Mouse (Mus musculus): ENCODE results near the gene Tcf23. TPM values are rescaled to one million over a fixed set of nuclear protein-coding genes. Genes with fewer than 3 reads are reported as not detected.

Gene Tcf23
- polyA plus RNA-seq, 1 experiment from 2014 or later, result not detected

GRCm38 (mm10) chr5:30969440-30969839 lies 978 bp downstream of the Tcf23 start:
- no peak overlapping the region for H3K27ac ChIP-seq (replicated peaks)
- H3K36me3 ChIP-seq, result no peaks in the 10 kb centered on the region
- H3K9ac ChIP-seq (replicated peaks), result no peak overlapping the region
- no peak overlapping the region for H3K4me2 ChIP-seq (replicated peaks)
- no peak overlapping the region for H3K4me3 ChIP-seq
- no peak for ATAC-seq (replicated peaks)
- WGBS, result 76% methylated on average over 2 of the region's 2 CpGs
- no peaks in the 10 kb centered on the region for H3K9me3 ChIP-seq
- no peaks in the 10 kb centered on the region for H3K27me3 ChIP-seq
- no peaks in the 10 kb centered on the region for H3K4me1 ChIP-seq

GRCm38 (mm10) chr5:30974870-30975656 lies 6.6 kb downstream of the Tcf23 start:
- no peaks in the 10 kb centered on the region for H3K4me1 ChIP-seq
- ATAC-seq (replicated peaks), result no peak
- no peak overlapping the region for H3K27ac ChIP-seq (replicated peaks)
- no peak overlapping the region for H3K4me2 ChIP-seq (replicated peaks)
- H3K27me3 ChIP-seq, result no peaks in the 10 kb centered on the region
- H3K9ac ChIP-seq (replicated peaks), result no peak overlapping the region
- WGBS, result 73% methylated on average over 9 of the region's 9 CpGs
- H3K36me3 ChIP-seq, result no peaks in the 10 kb centered on the region
- H3K4me3 ChIP-seq, result no peak overlapping the region
- H3K9me3 ChIP-seq, result no peaks in the 10 kb centered on the region

- Histone ChIP-seq H3K4me3 (no peak overlapping the region), H3K4me2 (replicated peaks) (no peak overlapping the region), H3K9ac (replicated peaks) (no peak overlapping the region), H3K27ac (replicated peaks) (no peak overlapping the region), H3K9me3 (no peaks in the 10 kb centered on the region), H3K4me1 (no peaks in the 10 kb centered on the region), H3K27me3 (no peaks in the 10 kb centered on the region), H3K36me3 (no peaks in the 10 kb centered on the region)
- ATAC-seq (replicated peaks), result no peak
- 12% methylated on average over 2 of the region's 2 CpGs for WGBS
These were observed 13.9 kb downstream of the Tcf23 start for GRCm38 (mm10) chr5:30982357-30982756.

GRCm38 (mm10) chr5:30992980-30993676 lies 24.7 kb downstream of the Tcf23 start:
- Histone ChIP-seq H3K27me3 (no peaks in the 10 kb centered on the region), H3K9me3 (no peaks in the 10 kb centered on the region), H3K4me1 (no peaks in the 10 kb centered on the region), H3K36me3 (no peaks in the 10 kb centered on the region), H3K27ac (replicated peaks) (no peak overlapping the region), H3K4me2 (replicated peaks) (no peak overlapping the region), H3K9ac (replicated peaks) (no peak overlapping the region), H3K4me3 (no peak overlapping the region)
- ATAC-seq (replicated peaks), result no peak
- 74% methylated on average over 5 of the region's 5 CpGs for WGBS

- no peaks in the 10 kb centered on the region for H3K4me1 ChIP-seq
- no peak overlapping the region for H3K4me3 ChIP-seq
- WGBS, result 66% methylated on average over 3 of the region's 3 CpGs
- H3K4me2 ChIP-seq (replicated peaks), result no peak overlapping the region
- no peaks in the 10 kb centered on the region for H3K27me3 ChIP-seq
- no peak for ATAC-seq (replicated peaks)
- no peak overlapping the region for H3K9ac ChIP-seq (replicated peaks)
- H3K9me3 ChIP-seq, result no peaks in the 10 kb centered on the region
- no peak overlapping the region for H3K27ac ChIP-seq (replicated peaks)
- no peaks in the 10 kb centered on the region for H3K36me3 ChIP-seq
These were observed 25.6 kb downstream of the Tcf23 start for GRCm38 (mm10) chr5:30994074-30994473.

- no peaks in the 10 kb centered on the region for H3K36me3 ChIP-seq
- H3K4me3 ChIP-seq, result no peak overlapping the region
- ATAC-seq (replicated peaks), result no peak
- no peak overlapping the region for H3K27ac ChIP-seq (replicated peaks)
- no peaks in the 10 kb centered on the region for H3K27me3 ChIP-seq
- H3K4me1 ChIP-seq, result no peaks in the 10 kb centered on the region
- WGBS, result 72% methylated on average over 11 of the region's 11 CpGs
- H3K9me3 ChIP-seq, result no peaks in the 10 kb centered on the region
- H3K9ac ChIP-seq (replicated peaks), result no peak overlapping the region
- no peak overlapping the region for H3K4me2 ChIP-seq (replicated peaks)
These were observed 26.6 kb downstream of the Tcf23 start for GRCm38 (mm10) chr5:30994910-30995635.

GRCm38 (mm10) chr5:30998306-30998705 lies 29.8 kb downstream of the Tcf23 start:
- no peak overlapping the region for H3K27ac ChIP-seq (replicated peaks)
- no peak for ATAC-seq (replicated peaks)
- no peaks in the 10 kb centered on the region for H3K36me3 ChIP-seq
- H3K4me2 ChIP-seq (replicated peaks), result no peak overlapping the region
- H3K9me3 ChIP-seq, result no peaks in the 10 kb centered on the region
- H3K9ac ChIP-seq (replicated peaks), result no peak overlapping the region
- no peaks in the 10 kb centered on the region for H3K27me3 ChIP-seq
- no peaks in the 10 kb centered on the region for H3K4me1 ChIP-seq
- WGBS, result 19% methylated on average over 5 of the region's 5 CpGs
- H3K4me3 ChIP-seq, result no peak overlapping the region

GRCm38 (mm10) chr5:30999324-30999723 lies 30.9 kb downstream of the Tcf23 start:
- ATAC-seq (replicated peaks), result no peak
- H3K36me3 ChIP-seq, result no peaks in the 10 kb centered on the region

GRCm38 (mm10) chr5:31000122-31000521 lies 31.7 kb downstream of the Tcf23 start:
- Histone ChIP-seq H3K9me3 (no peaks in the 10 kb centered on the region), H3K9ac (replicated peaks) (no peak overlapping the region), H3K27ac (replicated peaks) (no peak overlapping the region), H3K4me1 (no peaks in the 10 kb centered on the region; the same call in 1 of the 2 replicates), H3K36me3 (no peaks in the 10 kb centered on the region), H3K4me2 (replicated peaks) (no peak overlapping the region), H3K27me3 (no peaks in the 10 kb centered on the region), H3K4me3 (no peak overlapping the region)
- ATAC-seq (replicated peaks), result no peak
- whole genome bisulfite sequencing, result 75% methylated on average over 7 of the region's 7 CpGs

More at GRCm38 (mm10) chr5:30999324-30999723, 30.9 kb downstream of the Tcf23 start:
- 59% methylated on average over 5 of the region's 5 CpGs for WGBS
- no peak overlapping the region for H3K9ac ChIP-seq (replicated peaks)
- H3K4me2 ChIP-seq (replicated peaks), result no peak overlapping the region
- H3K4me3 ChIP-seq, result no peak overlapping the region
- H3K27ac ChIP-seq (replicated peaks), result no peak overlapping the region
- no peaks in the 10 kb centered on the region for H3K9me3 ChIP-seq
- no peaks in the 10 kb centered on the region for H3K27me3 ChIP-seq
- H3K4me1 ChIP-seq, result no peaks in the 10 kb centered on the region; the same call in 1 of the 2 replicates

- H3K9ac ChIP-seq (replicated peaks), result no peak overlapping the region
- no peak overlapping the region for H3K4me2 ChIP-seq (replicated peaks)
- H3K4me3 ChIP-seq, result no peak overlapping the region
- no peaks in the 10 kb centered on the region for H3K36me3 ChIP-seq
- no peak for ATAC-seq (replicated peaks)
- 77% methylated on average over 2 of the region's 2 CpGs for WGBS
- H3K9me3 ChIP-seq, result no peaks in the 10 kb centered on the region
- no peaks in the 10 kb centered on the region; the same call in 1 of the 2 replicates for H3K4me1 ChIP-seq
- no peak overlapping the region for H3K27ac ChIP-seq (replicated peaks)
- no peaks in the 10 kb centered on the region for H3K27me3 ChIP-seq
These were observed 32.5 kb downstream of the Tcf23 start for GRCm38 (mm10) chr5:31000993-31001392.

GRCm38 (mm10) chr5:31001560-31001959 lies 33.1 kb downstream of the Tcf23 start:
- Histone ChIP-seq H3K9ac (replicated peaks) (no peak overlapping the region), H3K4me1 (no peaks in the 10 kb centered on the region; the same call in 1 of the 2 replicates), H3K9me3 (no peaks in the 10 kb centered on the region), H3K4me2 (replicated peaks) (no peak overlapping the region), H3K27ac (replicated peaks) (no peak overlapping the region), H3K4me3 (no peak overlapping the region), H3K36me3 (no peaks in the 10 kb centered on the region), H3K27me3 (no peaks in the 10 kb centered on the region)
- ATAC-seq (replicated peaks), result no peak
- WGBS, result 83% methylated on average over 4 of the region's 4 CpGs

GRCm38 (mm10) chr5:31004184-31004583 lies 35.7 kb downstream of the Tcf23 start:
- H3K4me2 ChIP-seq (replicated peaks), result no peak overlapping the region
- 4% methylated on average over 5 of the region's 5 CpGs for WGBS
- no peak overlapping the region for H3K4me3 ChIP-seq
- no peaks in the 10 kb centered on the region for H3K36me3 ChIP-seq
- H3K27ac ChIP-seq (replicated peaks), result no peak overlapping the region
- H3K9me3 ChIP-seq, result no peaks in the 10 kb centered on the region
- no peaks in the 10 kb centered on the region; the same call in 1 of the 2 replicates for H3K4me1 ChIP-seq
- H3K9ac ChIP-seq (replicated peaks), result no peak overlapping the region
- peak; percentile 74; the same call in 1 of the 2 replicates for ATAC-seq (replicated peaks)
- no peaks in the 10 kb centered on the region for H3K27me3 ChIP-seq
